Mouse (Mus musculus) CH12F3 (cell line): ENCODE data around the gene Msl1.

Source experiments
- in situ Hi-C: fragments of 300-500 bp; cut with MboI; formaldehyde crosslinking; loops from 2 replicates; pipeline ENCODE4 v1.14.3; 2020; ENCODE audit warnings: low sequenced_read_pairs

Gene Msl1

DNA sequence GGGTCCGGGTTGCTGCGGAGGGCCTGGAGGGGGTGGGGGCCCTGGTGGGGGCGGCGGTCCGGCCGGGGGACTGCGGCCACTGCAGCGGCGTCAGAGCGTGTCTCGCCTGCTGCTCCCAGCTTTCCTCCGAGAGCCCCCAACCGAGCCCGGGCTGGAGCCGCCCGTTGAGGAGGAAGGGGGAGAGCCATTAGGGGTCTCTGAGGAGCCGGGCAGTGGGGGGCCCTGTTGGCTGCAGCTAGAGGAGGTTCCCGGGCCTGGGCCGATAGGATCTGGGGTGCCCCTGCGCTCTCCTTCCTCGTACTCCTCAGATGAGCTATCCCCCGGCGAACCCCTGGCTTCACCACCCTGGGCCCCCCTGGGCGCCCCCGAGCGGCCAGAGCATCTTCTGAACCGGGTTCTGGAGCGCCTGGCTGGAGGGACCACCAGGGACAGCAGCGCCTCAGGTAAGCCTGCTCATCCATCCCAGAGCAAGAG is 42.0 kb downstream of the Msl1 start:
- in situ Hi-C loops = no loop called here

DNA sequence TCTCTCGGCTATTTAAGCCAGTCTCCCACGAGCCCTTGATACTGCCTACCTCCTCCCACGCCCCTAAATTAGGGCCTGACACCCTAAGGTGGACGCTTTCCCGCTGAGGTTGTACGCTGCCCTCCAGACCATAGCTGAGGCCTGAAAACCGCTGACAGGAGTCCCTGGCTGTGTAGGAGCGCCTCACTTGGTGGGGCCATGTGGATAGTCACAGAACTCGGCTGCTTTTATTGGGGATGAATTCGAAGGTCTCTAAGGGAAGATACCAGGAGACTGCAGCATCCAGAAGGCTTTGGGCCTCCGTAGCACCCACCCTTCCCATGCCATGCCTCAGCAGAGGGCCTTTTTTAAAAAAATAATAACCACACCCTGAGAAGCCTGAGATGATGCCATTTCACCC is 42.6 kb downstream of the Msl1 start:
- in situ Hi-C loops = no loop called here

DNA sequence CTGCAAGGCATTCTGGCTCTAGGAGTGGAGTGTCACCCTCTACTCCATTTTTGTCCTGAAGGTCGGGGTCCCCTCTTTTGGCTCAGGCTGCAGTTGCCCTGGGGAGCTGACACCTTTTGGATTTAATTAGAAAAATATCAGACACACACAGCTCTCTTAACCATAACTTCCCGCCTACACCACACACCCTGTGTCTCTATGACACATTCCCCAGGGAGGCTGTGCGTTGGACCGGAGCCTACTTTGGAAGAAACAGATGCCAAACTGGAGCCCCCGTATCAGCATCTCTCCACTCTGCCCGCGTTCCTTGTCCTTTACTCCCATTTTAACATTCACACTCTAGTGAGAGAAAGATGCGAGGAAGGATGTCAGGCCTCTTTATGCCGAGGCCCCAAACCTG is 43.2 kb downstream of the Msl1 start:
- in situ Hi-C loops = no loop called here

GRCm38 (mm10) chr11:98839402-98839801 is 44.1 kb downstream of the Msl1 start:
- in situ Hi-C loops = no loop called here

DNA sequence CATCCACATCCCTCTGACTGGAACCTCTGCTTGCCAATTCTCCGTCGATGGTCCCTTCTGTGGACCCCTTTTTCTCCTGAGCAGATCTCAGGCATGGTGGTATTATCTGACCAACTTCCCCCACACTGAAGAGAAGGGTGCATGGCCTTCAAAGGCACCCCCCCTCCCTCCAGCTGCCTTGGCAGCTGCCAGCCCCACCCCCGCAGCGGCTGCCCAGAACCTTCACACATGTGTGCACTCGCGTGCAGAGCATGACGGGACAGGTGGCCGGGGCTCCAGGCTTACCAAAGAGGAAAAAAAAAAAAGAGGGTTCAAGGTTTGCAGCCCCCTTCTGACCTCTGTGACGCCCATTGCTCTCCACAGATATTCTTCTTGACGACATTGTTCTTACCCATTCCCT is 44.6 kb downstream of the Msl1 start:
- in situ Hi-C loops = no loop called here

DNA sequence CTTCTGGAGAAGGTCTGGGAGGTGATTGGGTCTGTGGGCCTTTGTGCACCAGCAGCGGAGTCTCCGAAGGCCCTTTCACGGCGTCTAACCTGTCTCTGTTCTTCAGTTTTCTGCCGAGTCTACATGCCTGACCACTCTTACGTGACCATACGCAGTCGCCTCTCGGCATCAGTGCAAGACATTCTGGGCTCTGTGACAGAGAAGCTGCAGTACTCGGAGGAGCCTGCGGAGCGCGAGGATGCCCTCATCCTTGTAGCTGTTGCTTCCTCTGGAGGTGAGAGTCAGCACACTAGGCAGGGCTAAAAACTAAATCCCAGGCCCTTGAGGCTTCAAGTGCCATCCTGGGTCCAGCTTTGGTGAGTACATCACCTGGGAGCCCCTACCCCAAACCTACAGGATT is 50.7 kb downstream of the Msl1 start:
- in situ Hi-C loops = no loop called here

DNA sequence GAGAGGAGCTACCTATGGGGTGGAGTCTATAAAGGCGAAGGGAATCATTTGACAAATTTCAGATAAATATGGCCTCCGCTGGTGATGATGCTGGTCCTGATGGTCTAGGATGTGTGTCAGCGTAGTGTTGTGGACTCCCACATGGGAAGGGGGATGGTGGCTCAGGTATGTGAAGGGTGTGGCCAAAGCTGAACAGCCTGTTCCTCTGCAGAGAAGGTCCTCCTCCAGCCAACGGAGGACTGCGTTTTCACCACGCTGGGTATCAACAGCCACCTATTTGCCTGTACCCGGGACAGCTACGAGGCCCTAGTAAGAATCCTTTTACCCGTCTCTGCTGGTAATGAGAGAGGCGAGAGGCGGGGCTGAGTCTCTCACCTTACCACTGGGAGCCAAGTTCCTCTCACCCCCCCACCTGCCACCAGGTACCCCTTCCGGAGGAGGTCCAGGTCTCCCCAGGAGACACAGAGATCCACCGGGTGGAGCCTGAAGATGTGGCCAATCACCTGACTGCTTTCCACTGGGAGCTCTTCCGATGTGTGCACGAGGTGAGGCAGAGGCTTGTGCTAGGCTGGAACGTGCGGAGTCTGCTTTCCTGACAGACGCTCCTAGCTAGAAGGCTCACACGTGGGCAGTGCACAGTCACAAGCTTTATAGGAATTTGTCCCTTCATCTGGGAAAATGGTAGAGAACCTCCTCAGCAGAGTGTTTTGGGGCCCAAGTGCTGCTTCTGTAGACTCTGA is 51.7 kb downstream of the Msl1 start:
- in situ Hi-C loops = no loop called here

- in situ Hi-C loops = no loop called here
These were observed 54.0 kb downstream of the Msl1 start for GRCm38 (mm10) chr11:98849196-98849894.

GRCm38 (mm10) chr11:98850100-98851093 is 55.1 kb downstream of the Msl1 start:
- in situ Hi-C loops = no loop called here

GRCm38 (mm10) chr11:98854116-98854515 is 58.8 kb downstream of the Msl1 start:
- in situ Hi-C loops = no loop called here

DNA sequence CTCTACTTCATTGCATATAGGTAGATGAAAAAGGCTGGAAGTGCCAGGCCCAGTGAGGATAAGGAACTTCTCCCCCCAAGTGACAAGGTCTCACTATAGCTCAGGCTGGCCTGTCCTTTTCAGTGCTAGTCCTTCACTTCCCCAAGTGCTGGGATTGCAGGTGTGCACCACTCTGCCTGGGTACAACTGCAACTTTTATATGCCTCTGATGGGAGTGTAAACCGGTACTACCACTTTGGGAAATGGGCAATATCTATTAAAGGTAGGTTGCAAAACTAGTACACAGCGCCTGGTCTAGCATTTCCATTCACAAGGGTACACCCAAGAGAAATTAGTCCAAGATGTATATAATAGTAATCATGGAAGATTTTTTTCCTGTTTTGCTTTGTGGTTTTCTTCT is 59.3 kb downstream of the Msl1 start:
- in situ Hi-C loops = no loop called here
